Mouse (Mus musculus) ES-Bruce4 (cell line): ENCODE results near the gene Col8a2.

ENCODE experiments used
- CTCF ChIP-seq: IDR thresholded peaks from one replicate; pipeline ENCODE4 v1.8.1; 2011; ENCODE audit warnings: low read depth, low read length
- EP300 ChIP-seq: IDR thresholded peaks from 2 replicates; pipeline ENCODE4 v1.6.1; 2011; ENCODE audit warnings: low read depth, low read length; ENCODE audit not compliant: insufficient read depth

DNA sequence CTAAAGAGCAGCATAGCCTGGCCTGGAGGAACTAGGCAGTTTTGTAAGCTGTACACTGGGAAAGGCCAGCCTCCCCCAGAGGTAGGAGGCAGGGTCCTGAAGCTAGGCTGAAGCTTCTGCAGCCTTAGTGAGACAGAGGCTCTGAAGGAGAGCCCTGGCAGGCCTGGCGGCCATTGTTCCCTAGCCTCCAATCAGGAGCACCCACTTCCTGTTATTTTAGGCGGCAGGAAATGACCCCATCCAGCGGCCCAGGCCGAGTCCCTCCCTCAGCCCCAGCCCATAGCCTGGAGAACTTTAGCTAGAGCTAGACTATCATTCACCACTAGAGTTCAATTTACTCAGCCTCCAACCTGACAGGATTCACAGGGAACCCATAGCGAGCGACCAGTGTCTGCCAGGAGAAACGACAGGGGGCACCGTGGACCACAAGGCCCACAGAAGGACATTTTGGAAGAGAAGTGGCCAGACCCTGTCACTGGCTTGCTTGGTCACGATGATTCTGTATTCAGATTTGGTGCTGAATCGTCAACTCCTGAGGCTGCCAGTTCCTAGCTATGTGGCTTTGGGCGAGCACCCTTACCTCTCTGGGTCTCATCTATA, 34.8 kb upstream of the Col8a2 start:
- TF ChIP-seq EP300 (no peak), CTCF (no peak)
